Mouse (Mus musculus): ENCODE measurements at regions not wholly inside any gene's neighbourhood (a gene's known extent, or its start where the extent isn't known, plus 50 kb on each side); places are given as distances from the start of the nearest gene placed in this dataset.

DNA sequence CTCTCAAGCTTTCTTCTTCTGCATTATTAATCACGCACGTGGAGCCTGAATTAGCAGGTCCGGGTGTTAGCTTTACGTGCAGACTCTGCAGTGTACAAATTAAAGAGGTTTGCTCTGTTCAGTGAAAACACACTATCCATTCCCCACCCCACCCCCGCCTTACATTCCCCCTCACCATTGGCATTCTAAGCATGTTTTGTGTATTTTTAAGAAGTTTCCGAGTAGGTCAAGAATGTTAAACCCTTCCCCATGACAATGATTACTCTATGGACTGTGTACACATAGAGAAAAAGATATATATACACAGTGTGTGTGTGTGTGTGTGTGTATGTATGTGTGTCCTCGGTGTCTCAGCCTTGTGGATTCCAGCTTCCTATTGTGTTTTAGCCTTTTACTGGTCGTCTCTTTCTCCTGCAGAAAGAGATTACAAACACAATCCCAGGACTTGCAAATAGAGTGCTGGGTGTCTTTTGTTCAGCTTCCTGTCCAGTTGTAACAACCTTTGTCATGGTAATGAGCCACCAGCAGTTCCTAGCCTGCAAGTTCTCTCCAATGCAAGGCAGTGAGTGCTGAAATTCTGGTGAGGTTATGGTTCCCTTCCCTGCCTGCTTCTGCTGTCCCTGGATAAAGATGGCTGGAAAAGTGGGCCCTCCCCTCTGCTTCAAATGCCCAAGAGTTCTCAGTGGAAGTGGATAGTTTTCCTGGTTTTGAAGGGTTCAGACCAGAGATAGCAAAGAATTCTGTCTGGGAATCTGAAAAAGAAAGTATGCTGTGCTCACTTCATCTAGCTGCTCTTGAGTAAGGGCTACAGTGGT lies 234.1 kb downstream of the Cd83 start:
- Histone ChIP-seq H3K4me1 (ENCODE audit: control insufficient read depth, insufficient read depth, low read length) (no peaks in the 10 kb centered on the region), H3K27ac (ENCODE audit: insufficient read depth, low read length) (no peak overlapping the region), H3K4me3 (ENCODE audit: insufficient read depth, low read length) (no peak overlapping the region)
- TF ChIP-seq CTCF (IDR thresholded peaks at IDR 0.05; ENCODE audit: extremely low read depth, insufficient read depth, low read length) (no peak), POLR2A (IDR thresholded peaks at IDR 0.05; ENCODE audit: extremely low read depth, insufficient read depth, low read length) (no peak)

DNA sequence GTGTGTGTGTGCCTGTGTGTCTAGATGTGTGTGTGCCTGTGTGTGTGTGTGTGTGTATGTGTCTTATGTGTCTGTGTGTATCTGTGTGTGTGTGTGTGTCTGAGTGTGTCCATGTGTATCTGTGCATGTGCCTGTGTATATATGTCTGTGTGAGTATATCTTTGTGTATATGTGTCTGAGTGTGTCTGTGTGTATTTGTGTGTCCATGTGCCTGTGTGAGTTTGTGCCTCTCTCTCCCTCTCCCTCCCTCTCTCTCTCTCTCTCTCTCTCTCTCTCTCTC lies 234.7 kb downstream of the Cd83 start:
- TF ChIP-seq CTCF (IDR thresholded peaks at IDR 0.05; ENCODE audit: extremely low read depth, insufficient read depth, low read length) = no peak
- no peak for TF ChIP-seq POLR2A (IDR thresholded peaks at IDR 0.05; ENCODE audit: extremely low read depth, insufficient read depth, low read length)
- H3K4me1 ChIP-seq (ENCODE audit: control insufficient read depth, insufficient read depth, low read length) = no peaks in the 10 kb centered on the region; the same call in 1 of the 2 replicates
- H3K4me3 ChIP-seq (ENCODE audit: insufficient read depth, low read length) = no peak overlapping the region
- no peak overlapping the region for H3K27ac ChIP-seq (ENCODE audit: insufficient read depth, low read length)

- H3K27ac ChIP-seq (ENCODE audit: insufficient read depth, low read length) = no peak overlapping the region
- no peak overlapping the region for H3K4me3 ChIP-seq (ENCODE audit: insufficient read depth, low read length)
- TF ChIP-seq POLR2A (IDR thresholded peaks at IDR 0.05; ENCODE audit: extremely low read depth, insufficient read depth, low read length) (no peak), CTCF (IDR thresholded peaks at IDR 0.05; ENCODE audit: extremely low read depth, insufficient read depth, low read length) (no peak)
- H3K4me1 ChIP-seq (ENCODE audit: control insufficient read depth, insufficient read depth, low read length) = no peaks in the 10 kb centered on the region; the same call in 1 of the 2 replicates
Observed at GRCm38 (mm10) chr13:44020851-44021250, 236.3 kb downstream of the Cd83 start.

DNA sequence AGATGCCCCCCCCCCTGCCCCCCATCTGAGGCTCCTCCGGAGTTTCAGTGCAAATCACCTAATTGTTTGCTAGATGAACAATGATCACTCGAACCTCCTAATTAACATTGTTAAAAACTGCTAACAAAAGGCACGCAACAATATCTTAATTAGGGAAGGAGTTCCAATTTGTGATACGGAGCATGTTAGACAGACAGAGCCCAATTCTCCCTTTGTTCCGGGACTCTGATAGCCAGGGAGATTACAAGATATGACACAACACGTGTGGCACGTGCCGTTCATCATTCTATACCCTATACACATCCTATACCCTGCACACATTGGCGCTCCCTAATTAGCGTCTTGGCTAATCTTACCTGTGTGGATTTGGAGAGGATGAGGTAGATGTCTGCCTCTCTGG lies 237.5 kb downstream of the Cd83 start:
- TF ChIP-seq POLR2A (IDR thresholded peaks at IDR 0.05; ENCODE audit: extremely low read depth, insufficient read depth, low read length) = no peak
- TF ChIP-seq CTCF (IDR thresholded peaks at IDR 0.05; ENCODE audit: extremely low read depth, insufficient read depth, low read length) = no peak
- Histone ChIP-seq H3K27ac (ENCODE audit: insufficient read depth, low read length) (no peak overlapping the region), H3K4me1 (ENCODE audit: control insufficient read depth, insufficient read depth, low read length) (no peaks in the 10 kb centered on the region; the same call in 1 of the 2 replicates), H3K4me3 (ENCODE audit: insufficient read depth, low read length) (no peak overlapping the region)

- no peak for TF ChIP-seq POLR2A (IDR thresholded peaks at IDR 0.05; ENCODE audit: extremely low read depth, insufficient read depth, low read length)
- TF ChIP-seq CTCF (IDR thresholded peaks at IDR 0.05; ENCODE audit: extremely low read depth, insufficient read depth, low read length) = no peak
- no peak overlapping the region for H3K27ac ChIP-seq (ENCODE audit: insufficient read depth, low read length)
- no peaks in the 10 kb centered on the region; the same call in 1 of the 2 replicates for H3K4me1 ChIP-seq (ENCODE audit: control insufficient read depth, insufficient read depth, low read length)
- H3K4me3 ChIP-seq (ENCODE audit: insufficient read depth, low read length) = no peak overlapping the region
Observed at GRCm38 (mm10) chr13:44024612-44025011, 240.0 kb downstream of the Cd83 start.

DNA sequence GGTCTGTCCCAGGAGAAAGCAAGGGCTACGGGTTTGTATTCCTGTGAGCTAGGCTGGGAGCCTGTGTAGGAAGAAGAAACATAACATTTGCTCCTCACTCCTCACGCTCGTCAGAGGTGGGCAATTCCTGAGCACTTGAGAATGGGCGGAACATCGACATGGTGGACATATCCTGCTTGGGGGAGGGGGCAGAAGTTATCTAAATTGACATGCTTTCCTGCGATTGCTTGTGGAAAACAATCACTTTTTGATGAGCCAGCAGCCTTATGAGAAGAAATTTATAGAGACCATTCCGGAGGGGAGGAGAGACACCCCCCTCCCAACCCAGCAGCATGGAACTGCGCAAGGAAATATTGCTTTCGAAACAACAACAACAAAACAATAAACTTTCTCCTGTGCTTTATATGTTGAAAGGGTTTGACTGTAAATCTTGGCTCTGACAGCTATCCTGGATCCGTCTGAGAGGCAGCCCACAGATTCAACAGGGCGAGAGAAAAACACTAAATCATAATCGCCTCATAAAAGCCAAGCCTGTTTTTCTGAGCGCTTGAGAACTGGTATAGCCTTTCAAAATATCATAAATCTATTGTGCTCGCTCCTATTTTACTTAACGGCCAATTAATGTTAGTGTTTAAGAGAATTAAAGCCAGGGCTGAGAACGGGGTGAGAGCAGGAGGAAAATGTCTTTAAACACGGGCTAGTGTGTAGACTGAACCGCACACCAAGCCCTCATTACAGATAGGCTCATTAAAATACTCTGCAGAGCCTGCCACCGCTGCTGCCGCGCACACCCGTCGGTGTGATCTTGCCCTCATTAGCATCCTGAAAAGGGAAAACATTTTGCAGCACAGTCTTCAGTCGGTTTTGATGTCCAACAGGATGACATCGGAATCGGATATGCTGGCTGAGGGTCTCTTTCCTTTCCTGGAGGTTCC lies 242.0 kb downstream of the Cd83 start:
- no peak overlapping the region for H3K27ac ChIP-seq (ENCODE audit: insufficient read depth, low read length)
- no peak overlapping the region for H3K4me3 ChIP-seq (ENCODE audit: insufficient read depth, low read length)

DNA sequence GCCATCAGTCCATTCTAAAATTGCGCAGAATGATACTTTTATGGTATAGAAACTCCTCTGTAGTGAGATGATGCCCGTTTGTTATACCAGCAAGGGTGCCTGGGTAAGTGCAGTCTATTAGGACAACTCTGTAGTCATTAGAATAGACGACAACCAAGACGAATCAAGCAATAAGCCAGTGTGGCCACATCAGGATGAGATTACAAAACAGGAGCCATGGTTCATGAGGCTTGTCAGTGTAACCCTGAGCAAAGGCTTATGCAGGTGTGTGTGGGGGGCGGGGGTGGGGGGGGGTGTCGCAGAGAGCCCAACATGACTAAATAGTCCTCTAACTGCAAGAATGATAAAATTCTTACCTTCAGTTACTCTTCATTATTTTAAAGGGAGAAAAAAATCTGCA lies 243.5 kb downstream of the Cd83 start:
- Histone ChIP-seq H3K4me3 (ENCODE audit: insufficient read depth, low read length) (no peak overlapping the region), H3K4me1 (ENCODE audit: control insufficient read depth, insufficient read depth, low read length) (peaks cover 2% of the 10 kb centered on the region), H3K27ac (ENCODE audit: insufficient read depth, low read length) (no peak overlapping the region)
- TF ChIP-seq CTCF (IDR thresholded peaks at IDR 0.05; ENCODE audit: extremely low read depth, insufficient read depth, low read length) (no peak), POLR2A (IDR thresholded peaks at IDR 0.05; ENCODE audit: extremely low read depth, insufficient read depth, low read length) (no peak)

More for the DNA sequence above, 242.0 kb downstream of the Cd83 start:
- no peak for TF ChIP-seq CTCF (IDR thresholded peaks at IDR 0.05; ENCODE audit: extremely low read depth, insufficient read depth, low read length)
- no peak for TF ChIP-seq POLR2A (IDR thresholded peaks at IDR 0.05; ENCODE audit: extremely low read depth, insufficient read depth, low read length)
- H3K4me1 ChIP-seq (ENCODE audit: control insufficient read depth, insufficient read depth, low read length) = peaks cover 2% of the 10 kb centered on the region

- Histone ChIP-seq H3K27ac (ENCODE audit: insufficient read depth, low read length) (no peak overlapping the region), H3K4me3 (ENCODE audit: insufficient read depth, low read length) (no peak overlapping the region), H3K4me1 (ENCODE audit: control insufficient read depth, insufficient read depth, low read length) (peaks cover 2% of the 10 kb centered on the region; the same call in 1 of the 2 replicates)
- no peak for TF ChIP-seq POLR2A (IDR thresholded peaks at IDR 0.05; ENCODE audit: extremely low read depth, insufficient read depth, low read length)
- no peak for TF ChIP-seq CTCF (IDR thresholded peaks at IDR 0.05; ENCODE audit: extremely low read depth, insufficient read depth, low read length)
Observed at GRCm38 (mm10) chr13:44030590-44030989, 246.0 kb downstream of the Cd83 start.

- TF ChIP-seq POLR2A (IDR thresholded peaks at IDR 0.05; ENCODE audit: extremely low read depth, insufficient read depth, low read length) = no peak
- TF ChIP-seq CTCF (IDR thresholded peaks at IDR 0.05; ENCODE audit: extremely low read depth, insufficient read depth, low read length) = no peak
- Histone ChIP-seq H3K4me3 (ENCODE audit: insufficient read depth, low read length) (no peak overlapping the region), H3K27ac (ENCODE audit: insufficient read depth, low read length) (no peak overlapping the region), H3K4me1 (ENCODE audit: control insufficient read depth, insufficient read depth, low read length) (no peaks in the 10 kb centered on the region)
Observed at GRCm38 (mm10) chr13:44037774-44038294, 253.3 kb downstream of the Cd83 start.
